Mouse (Mus musculus) limb, embryonic 10.5 days (tissue): ENCODE results near the gene Pus1. TPM values are rescaled to one million over a fixed set of nuclear protein-coding genes. Genes with fewer than 3 reads are reported as not detected.

Source experiments
- polyA plus RNA-seq: library from polyadenylated mRNA; unstranded; fragments of >200 nt; fragmentation: Nextera tagmentation; extraction: Ambion mirVana; gene quantifications from 2 replicates; pipeline ENCODE4 v1.2.1, GENCODE M21; 2016

Pus1 gene
- polyA plus RNA-seq, 1 experiment from 2014 or later = 44.2 TPM

Other genes starting within 250 kb of the Pus1 start
- gene Galnt9, start 236.3 kb downstream of the Pus1 start, polyA plus RNA-seq = not detected in 2 replicates
- 90.4 and 102 TPM in 2 replicates for gene Noc4l, start 127.2 kb downstream of the Pus1 start, polyA plus RNA-seq
- gene Ddx51, start 127.2 kb downstream of the Pus1 start, polyA plus RNA-seq = 38.1 and 51.8 TPM in 2 replicates
- gene Ep400, start 9.9 kb downstream of the Pus1 start, polyA plus RNA-seq = 60.8 and 64.0 TPM in 2 replicates
- 27.5 and 32.2 TPM in 2 replicates for gene Ulk1, start 29.4 kb upstream of the Pus1 start, polyA plus RNA-seq
- 27.3 and 33.6 TPM in 2 replicates for gene Hscb, start 59.1 kb upstream of the Pus1 start, polyA plus RNA-seq
- gene Chek2, start 59.3 kb upstream of the Pus1 start, polyA plus RNA-seq = 40.8 and 45.1 TPM in 2 replicates
- 12.6 and 15.1 TPM in 2 replicates for gene Ttc28, start 99.1 kb upstream of the Pus1 start, polyA plus RNA-seq